Mouse (Mus musculus) left cerebral cortex, postnatal 10 days (tissue): ENCODE results near the gene Spp2. TPM values are rescaled to one million over a fixed set of nuclear protein-coding genes. Genes with fewer than 3 reads are reported as not detected.
"Not testable (repeated sequence)": the region's sequence is repeated elsewhere in the genome, so short reads cannot be mapped to it uniquely, and the experiment has no call there.

Experiments
- DNase-seq, 2 experiments: peaks; one replicate each; pipeline ENCODE4 v3.0.0; 2021 to 2022; ENCODE audit warnings: low spot score in 2 of 2, mixed read lengths in 1 of 2; ENCODE audit errors: extremely low spot score in 1 of 2
- intact Hi-C: fragments of 180-260 bp; cut with DNase I; formaldehyde crosslinking; loops from one replicate; pipeline ENCODE4 v1.15.1; 2025
- total RNA-seq, 2 experiments: library from RNA; stranded (reverse); gene quantifications; 2 replicates each; pipeline ENCODE4 v1.2.3; 2021

Spp2 gene
- total RNA-seq, 2 experiments from 2014 or later = 0.56 TPM; not detected in 1

DNA sequence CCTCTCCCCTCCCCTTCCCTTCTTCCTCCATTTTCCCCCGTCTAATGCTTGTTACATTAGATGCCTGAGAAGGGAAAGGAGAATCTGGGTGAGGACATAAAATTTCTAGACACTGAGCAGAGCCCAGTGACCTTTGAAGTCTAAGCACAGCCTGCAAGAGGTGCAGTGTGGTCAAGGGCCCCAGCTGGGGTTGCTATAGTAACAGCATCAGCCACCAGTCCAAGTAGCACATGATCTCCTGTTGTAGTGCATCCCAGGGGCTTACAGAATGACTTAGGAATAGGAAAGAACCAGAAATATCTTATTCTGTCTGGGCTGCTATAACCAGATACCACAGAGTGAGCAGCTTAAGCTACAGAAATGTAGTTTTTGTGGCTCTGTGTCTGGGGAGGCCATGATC lies 22.7 kb downstream of the Spp2 start:
- intact Hi-C loops = no loop called here
- no peak for DNase-seq

DNA sequence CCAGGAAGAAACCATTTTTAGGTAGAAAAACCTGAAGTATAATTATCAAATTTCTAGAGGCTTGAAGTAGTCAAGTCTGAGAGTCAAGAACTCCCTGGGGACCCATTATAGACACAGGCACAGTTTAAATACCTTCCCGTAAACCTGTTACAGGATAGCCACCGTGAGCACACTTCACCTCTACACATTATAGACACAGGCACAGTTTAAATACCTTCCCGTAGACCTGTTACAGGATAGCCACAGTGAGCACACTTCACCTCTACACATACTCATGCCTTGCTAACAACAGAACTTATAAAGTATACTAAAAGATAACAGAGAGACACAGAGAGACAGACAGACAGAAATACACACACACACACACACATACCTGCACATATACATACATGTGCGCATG lies 24.5 kb downstream of the Spp2 start:
- intact Hi-C loops = no loop called here
- DNase-seq = no peak

DNA sequence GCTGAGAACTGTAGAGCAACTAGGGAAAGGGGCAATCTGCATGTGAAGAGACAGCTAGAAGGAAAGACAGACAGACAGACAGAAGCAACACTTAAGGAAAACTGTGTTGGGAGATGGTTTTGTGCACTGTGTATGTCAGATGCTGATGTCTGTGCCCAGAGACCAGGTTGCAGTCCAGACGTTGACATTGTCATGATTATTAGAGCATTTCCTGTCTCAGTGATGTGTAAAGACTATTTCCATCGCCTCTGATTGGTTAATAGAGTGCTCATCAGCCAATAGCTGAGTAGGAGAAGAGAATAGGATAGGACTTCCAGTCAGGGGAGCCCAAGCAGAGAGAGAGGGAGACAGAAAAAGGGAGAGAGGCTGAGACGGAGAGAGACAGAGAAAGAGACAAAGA lies 25.8 kb downstream of the Spp2 start:
- intact Hi-C loops = no loop called here
- no peak for DNase-seq

DNA sequence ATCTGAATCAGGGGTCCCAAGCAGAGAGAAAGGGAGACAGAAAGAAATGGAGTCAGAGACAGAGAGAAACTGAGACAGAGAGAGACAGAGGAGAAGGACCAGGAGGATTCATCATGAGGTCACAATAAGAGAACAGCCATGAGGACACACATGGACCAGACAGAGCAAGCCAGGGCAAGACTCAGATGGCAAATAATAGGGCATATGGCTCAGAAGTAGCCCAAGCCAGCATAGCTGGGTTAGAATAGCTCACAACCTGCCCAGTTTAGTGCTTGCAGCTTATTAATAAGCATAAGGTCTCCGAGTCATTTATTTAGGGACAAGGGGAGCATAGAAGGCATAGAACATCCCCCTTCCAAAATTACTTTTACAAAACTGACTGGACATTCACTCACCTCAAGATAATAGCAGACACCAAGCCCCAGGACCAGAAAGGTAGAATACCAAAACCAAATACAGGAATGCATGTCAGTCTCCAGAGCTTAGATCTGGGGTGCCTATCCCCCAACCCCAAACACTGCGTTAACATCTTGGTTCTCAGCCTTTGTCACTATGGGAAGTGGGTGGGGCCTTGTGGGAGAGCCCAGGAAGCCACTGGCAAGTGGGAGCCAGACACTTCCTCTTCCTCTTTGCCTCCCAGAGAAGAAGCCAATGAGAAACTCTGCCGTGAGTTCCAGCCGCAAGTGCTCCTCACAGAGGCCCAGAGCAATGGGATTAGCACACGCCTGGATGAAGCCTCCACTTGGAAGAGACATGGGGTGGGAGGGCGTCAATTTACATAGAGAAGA lies 26.5 kb downstream of the Spp2 start:
- no peak for DNase-seq
- intact Hi-C loops = no loop called here

DNA sequence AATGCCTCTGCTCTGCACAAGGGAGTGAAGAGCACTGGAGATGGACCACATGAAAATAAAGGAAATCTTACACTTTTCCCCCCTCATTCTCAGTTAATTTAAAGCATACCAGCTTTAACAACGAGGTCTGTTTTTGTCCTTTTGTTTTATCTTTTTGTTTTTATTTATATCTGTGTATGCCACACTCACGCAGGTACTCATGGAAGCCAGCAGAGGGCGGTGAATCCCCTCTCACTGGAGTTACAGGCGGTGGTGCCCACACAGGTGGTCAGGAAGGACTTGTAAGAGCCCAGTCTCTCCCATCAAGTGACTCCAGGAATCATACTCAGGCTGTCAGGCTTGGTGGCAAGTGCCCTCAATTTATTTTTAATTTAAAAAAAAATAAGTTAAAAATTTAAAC lies 27.3 kb downstream of the Spp2 start:
- intact Hi-C loops = no loop called here
- no peak for DNase-seq

DNA sequence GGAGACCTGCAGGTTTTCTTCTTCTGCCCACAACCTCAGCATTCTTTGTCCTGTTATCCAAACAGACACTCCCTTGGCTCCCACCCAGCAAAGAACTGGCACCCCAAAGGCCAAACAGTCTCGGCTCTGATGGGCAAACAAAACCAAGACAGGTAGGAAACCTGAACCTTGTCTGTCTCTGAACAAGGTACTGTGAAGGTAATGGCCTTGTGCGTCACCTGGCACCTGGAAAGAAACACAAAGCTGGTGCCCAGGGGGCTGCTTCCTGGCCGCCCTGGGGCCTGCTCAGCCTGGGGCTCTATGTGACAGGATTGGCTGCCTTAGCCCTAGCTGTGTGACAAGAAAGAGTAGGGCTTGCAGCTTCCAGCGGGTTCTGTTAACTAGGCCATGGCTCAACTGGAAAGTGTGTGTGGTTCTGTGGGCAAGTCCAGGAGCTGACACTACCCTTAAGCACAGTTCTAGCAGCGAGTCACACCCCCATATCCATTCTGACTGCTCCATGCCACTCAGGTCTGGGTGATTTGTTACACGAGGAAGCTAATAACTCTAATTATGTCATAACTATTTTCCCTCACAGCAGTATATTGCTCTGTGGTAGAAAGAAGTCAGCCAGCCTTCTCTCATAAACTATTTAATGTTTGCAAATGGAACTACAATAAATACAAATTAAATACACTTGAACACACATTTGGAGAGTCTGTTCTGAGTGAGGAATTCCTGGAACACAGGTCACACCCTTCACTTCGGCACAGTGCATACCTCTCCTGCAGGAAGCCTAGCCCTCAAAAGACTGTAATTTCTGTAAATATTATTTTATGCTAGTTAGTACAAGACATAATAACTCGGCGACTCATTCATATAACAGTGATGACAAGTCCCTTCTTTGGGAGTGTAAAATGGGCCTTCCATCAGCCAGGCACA lies 30.7 kb downstream of the Spp2 start:
- intact Hi-C loops = no loop called here

DNA sequence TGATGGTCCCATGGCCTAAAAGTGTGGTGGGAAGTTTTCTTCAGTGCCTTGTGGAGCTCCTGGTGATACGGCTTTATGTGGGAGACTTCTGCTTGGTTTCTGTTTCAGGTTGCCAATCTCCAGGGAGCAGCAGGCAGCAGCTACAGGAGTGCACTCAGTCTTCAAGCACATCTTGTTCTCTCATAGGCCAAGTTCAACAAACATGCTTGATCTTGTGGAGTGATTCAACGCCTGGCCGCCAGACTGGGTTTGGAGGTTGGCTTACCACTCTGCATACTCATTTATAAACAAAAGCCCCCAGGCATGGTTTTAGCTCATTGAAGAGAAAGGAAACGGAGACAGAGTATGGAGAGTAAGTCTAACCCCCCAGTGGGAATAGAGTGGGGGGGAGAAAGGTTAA lies 36.6 kb downstream of the Spp2 start:
- intact Hi-C loops = no loop called here
- no peak for DNase-seq

More for the DNA sequence above, 30.7 kb downstream of the Spp2 start:
- no peak for DNase-seq

DNA sequence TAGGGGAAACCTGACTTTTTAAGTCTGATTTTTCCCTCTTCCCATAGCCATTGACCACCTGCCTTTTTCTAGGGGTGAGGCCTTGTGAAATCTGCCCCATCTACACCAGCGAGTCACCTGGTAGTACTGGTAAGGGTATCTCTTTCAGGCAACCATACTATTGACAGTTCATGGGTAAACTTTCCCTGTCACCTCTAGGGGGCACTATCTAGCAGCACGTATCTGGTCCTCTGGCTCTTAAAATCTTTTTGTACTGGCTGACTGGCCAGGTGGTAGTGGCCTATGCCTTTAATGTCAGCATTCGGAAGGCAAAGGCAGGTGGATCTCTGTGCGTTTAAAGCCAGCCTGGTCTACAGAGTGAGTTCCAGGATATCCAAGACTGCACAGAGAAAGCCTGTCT lies 38.6 kb downstream of the Spp2 start:
- no peak for DNase-seq
- intact Hi-C loops = no loop called here

DNA sequence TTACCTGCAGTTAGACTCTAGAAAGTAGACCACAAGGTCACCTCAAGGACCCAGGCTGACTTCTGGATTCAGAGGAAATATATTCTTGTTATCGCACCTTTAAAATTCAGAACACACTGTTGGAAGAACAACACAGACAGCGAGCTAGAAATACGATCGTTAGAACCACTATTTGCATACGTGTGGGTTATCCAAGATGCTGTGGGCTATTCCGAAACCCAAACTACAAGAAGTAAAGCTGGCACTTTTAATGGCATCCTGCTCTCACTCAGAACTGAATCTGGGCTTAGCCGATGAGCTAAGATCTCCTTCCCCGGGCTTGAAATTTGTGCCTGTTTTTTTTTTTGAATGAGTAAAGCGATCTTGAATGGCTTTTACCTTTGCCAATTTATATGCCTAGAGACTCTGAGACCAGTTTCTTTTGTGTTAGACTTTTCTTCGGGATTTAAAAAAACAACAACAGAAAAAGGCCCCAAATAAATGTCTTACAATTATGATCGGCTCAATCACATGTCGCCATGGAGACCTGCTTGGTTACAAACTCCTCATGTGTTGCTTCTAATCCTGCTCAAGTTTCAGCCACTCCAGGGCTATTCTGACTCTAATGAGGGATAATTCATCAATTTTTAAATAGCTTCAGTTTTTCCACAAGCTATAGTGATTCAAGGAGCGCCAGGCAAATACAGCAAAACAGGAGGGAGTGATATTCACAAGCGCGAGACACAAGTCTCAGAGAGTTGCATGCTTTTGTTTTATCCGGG lies 39.7 kb downstream of the Spp2 start:
- intact Hi-C loops = no loop called here
- no peak for DNase-seq

DNA sequence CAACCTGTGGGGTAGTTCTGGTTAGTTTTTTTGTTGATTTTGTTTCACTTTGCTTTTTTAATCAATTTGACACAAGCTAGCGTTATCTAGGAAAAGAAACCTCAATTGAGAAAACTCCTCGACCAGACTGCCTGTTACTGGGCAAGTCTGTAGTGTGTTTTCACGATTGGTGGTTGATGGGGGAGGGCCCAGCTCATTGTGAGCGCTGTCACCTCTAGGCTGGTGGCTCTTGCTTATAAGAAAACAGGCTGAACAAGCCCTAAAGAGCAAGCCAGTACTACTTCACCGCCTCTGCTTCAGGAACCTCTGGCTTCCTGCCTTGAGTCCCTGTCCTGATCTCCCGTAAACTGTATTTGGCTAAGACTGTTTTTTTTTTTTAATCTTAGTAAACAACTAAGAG lies 40.7 kb downstream of the Spp2 start:
- intact Hi-C loops = no loop called here
- DNase-seq = no peak

DNA sequence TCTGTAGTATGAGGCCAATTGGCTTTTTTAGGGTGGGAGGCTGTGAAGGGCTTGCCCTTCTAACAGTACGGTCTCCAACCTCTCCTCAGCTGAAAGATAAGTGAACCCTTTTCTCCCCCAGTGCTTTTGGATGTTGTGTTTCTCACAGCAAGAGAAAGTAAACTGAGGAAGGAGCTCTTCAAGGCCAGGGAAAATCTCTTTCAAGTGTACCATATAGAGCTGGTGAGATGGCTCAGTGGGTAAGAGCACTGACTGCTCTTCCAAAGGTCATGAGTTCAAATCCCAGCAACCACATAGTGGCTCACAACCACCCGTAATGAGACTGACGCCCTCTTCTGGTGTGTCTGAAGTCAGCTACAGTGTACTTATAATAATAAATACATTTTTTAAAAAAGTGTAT lies 41.3 kb downstream of the Spp2 start:
- DNase-seq, intact Hi-C loops: not testable (repeated sequence)

DNA sequence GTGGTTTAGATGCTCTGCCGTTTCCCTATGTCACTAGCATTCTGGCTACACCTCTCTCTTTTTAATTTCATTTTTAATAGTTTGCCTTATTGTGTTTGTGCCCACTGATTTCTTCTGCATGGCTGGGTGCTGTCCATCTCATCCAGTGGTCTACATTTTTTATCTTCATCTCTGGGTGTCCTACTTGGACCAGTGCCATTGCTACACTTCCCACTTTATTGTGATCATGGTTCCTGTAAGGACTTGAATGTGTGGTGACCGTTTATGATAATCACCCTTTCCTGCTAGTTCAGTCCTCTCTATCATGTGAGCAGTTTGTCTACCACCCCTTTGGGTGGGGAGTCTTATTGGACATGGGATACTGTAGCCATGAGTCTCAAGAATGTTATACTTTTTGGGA lies 43.0 kb downstream of the Spp2 start:
- intact Hi-C loops = no loop called here
- no peak for DNase-seq

DNA sequence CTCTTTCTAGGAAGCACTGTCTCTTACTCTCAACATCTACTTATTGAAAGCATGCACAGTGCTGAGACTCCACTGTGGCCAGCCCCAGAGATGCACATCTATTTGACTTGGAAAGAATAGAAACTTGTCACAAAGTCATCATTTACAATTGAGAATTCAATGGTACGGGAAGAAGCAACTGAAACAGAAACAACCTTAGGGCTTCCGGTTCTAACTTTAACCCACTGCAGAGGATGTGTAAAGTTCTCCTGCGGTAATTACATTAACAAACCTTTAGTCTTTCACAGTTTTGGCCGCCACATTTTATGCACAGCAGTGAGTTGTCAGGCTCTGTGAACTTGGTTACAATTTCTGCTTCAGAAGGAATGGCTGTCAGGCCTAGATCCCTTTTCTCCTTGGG lies 43.9 kb downstream of the Spp2 start:
- intact Hi-C loops = no loop called here
- no peak for DNase-seq

DNA sequence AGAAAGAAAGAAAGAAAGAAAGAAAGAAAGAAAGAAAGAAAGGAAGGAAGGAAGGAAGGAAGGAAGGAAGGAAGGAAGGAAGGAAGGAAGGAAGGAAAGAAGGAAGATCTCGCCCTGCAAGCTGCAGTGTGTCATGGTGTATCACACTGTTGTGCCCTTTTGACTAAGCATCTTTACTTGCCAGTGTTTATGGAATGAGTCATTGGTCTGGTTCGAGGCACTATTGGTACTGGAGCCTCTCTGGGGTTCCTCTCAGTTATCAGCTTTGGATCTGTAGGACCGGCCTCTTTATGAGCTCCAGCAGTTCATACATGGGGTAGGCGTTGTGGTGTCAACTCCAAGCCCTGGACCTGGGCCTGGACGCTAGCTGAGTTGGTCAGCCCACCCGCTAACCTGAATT lies 45.4 kb downstream of the Spp2 start:
- intact Hi-C loops = no loop called here
- DNase-seq = no peak

DNA sequence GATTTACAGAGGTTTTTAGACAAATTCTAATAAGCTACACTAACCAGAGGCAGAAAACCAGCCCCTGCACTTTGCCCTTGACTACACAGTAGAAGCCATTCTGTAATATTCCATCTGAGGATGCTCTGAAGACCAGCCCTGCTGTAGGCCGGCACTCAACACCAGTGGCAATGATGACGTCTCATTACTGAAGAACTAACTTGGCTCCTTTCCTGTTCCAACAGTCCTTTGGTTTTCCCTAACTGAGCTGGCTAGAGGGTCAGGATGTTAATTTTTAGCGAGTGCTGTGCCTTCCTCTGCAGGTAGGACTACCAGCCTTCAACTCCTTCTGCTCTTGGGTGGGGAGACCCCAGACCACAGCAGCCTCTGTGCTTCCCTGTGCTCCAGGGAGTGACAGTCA lies 47.9 kb downstream of the Spp2 start:
- intact Hi-C loops = loop anchor here (5.0 kb wide), 1 partner anchor 253 kb away; no protein-coding TSS in a partner anchor
- no peak for DNase-seq

DNA sequence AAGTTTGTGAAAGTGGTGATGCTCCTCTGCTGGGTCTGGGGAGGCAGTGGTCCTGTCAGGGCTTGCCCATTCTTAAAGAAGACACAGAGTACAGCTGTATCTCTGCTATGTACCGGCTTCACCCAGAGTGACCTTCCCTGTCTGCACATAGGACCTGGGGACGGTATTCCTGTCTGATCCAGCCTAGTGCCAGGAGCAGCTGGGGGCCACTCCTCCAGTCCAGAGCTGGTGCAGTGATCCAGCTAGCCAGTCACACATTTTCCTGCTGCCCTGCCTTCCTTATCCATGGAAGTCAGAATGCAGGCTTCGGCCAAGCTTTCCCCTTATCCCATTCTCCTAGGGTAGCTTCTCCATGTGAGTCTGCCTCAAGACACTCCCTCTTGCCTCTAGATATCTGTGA lies 49.0 kb downstream of the Spp2 start:
- no peak for DNase-seq
- intact Hi-C loops = loop anchor here (5.0 kb wide), 1 partner anchor 252 kb away; no protein-coding TSS in a partner anchor

DNA sequence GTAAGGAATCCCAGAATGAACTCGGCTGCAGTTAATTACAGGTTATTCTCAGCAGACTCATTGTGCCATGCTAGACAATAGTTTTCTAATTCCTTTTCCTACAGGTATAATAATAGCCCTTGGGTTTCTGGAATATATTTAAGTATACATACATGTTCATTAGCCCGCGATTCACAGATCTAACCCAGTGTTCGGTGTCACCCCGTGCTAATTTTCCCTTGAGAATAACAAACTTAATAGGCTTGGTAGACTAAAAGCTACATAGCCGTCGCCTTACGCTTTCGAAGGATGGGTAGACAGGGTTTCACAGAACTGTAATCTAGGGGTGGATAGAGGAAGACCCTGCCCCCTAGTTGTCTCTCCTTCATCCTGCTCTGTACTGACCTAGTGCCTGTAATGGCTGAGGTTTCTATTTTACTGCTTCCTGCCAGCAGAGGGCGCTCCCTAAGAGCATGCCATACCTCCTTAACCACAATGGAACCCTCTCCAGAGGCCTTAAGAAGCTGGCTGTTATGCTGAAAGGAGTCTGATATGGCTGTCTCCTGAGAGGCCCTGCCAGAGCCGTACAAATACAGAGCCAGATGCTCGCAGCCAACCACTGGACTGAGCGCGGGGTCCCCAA lies 49.8 kb downstream of the Spp2 start:
- peak; percentile 64 to 68 for DNase-seq
- intact Hi-C loops = loop anchor here (5.0 kb wide), 1 partner anchor 251 kb away; no protein-coding TSS in a partner anchor

DNA sequence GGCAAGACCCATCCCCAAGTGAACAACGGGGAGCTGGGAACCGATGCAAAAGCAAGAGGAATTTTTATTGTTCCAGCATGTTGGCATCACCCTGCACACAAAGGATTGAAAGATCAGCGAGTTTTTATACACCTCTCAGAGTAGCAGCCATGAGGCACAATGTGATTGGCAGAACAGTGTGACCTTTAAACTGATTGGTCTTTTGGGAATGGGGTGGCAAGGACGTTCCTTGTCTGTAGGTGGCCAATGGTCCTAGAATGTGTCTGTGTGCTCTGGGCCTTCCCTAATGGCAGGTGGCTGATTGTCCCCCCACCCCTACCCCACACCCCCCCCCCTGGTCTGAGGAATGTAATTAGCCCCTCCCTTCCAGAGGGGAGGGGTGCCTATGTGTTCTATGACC lies 52.4 kb downstream of the Spp2 start:
- DNase-seq = no peak
- intact Hi-C loops = loop anchor here (5.0 kb wide), 1 partner anchor 248 kb away; no protein-coding TSS in a partner anchor

DNA sequence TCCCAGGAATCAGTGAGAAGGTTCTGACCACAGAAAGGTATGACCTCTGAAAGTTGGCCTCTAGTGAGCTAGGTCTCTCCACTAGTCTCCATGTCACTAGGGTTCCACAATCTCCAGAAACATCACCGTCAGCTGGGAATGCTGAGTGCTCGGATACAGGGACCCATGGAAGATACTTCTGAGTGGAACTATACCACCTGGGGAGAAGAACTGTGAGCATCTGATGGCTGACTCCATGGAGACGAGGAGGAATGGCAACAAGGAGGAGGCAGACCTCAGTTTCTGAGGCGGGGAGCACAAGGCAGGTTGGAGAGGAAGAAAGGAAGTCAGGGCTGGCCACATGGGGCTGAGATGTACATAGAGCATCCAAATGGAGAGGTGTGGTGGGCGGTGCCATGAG lies 52.9 kb downstream of the Spp2 start:
- intact Hi-C loops = loop anchor here (5.0 kb wide), 1 partner anchor 248 kb away; no protein-coding TSS in a partner anchor
- no peak for DNase-seq
